Mouse (Mus musculus) C2C12 (cell line): ENCODE data around the gene Emp2.

Experiments used
- CEBPB ChIP-seq: IDR thresholded peaks from one replicate; pipeline ENCODE4 v1.6.1; 2011; ENCODE audit warnings: low read depth, mild to moderate bottlenecking, control low read depth, moderate library complexity
- CTCF ChIP-seq: IDR thresholded peaks from one replicate; pipeline ENCODE4 v1.5.1; 2011; ENCODE audit not compliant: control insufficient read depth, insufficient read depth, insufficient read length
- FOSL1 ChIP-seq: IDR thresholded peaks from one replicate; pipeline ENCODE4 v1.8.0; 2011; ENCODE audit warnings: mild to moderate bottlenecking, low read length; ENCODE audit not compliant: poor library complexity, insufficient read depth, severe bottlenecking
- MAX ChIP-seq: IDR thresholded peaks from one replicate; pipeline ENCODE4 v1.6.1; 2011; ENCODE audit warnings: mild to moderate bottlenecking, control low read depth

DNA sequence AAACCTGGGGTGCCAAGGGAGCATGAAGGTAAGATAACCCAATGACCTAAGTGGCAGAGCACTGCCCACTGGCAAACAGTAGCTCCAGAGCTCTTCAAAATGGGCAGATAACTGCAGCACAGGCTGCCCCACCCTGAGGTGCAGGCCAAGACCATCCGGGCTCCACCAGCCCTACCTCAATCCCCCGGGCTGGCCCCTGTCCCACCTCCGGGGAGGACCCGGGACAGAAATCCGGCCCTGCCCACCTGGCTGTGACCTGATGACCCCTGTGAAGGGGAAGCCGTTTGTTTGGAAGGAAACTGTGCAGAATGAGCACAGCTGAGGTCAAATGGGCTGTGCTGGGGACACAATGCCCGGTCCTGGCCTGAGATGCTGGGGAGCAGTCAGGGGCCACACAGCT lies 19.0 kb upstream of the Emp2 start:
- no peak for TF ChIP-seq CTCF
- no peak for TF ChIP-seq CEBPB
- no peak for TF ChIP-seq MAX
- TF ChIP-seq FOSL1 = no peak
